Mouse (Mus musculus): ENCODE results near the gene Chordc1. TPM values are rescaled to one million over a fixed set of nuclear protein-coding genes. Genes with fewer than 3 reads are reported as not detected.
"Not testable (repeated sequence)": the region's sequence is repeated elsewhere in the genome, so short reads cannot be mapped to it uniquely, and the experiment has no call there.

The Chordc1 gene
- total RNA-seq (2021), result 10 to 100 TPM; 78.5 to 79.2 TPM
- long read RNA-seq, experiment 1, full-length matches to known transcripts, result 66 of 74 reads
- long read RNA-seq, experiment 1, partial matches to known transcripts, result 2 of 74 reads
- long read RNA-seq, experiment 1, other reads (novel, unspliced or antisense), result 6 of 74 reads
- long read RNA-seq, experiment 2, full-length matches to known transcripts, result 66 of 73 reads
- long read RNA-seq, experiment 2, partial matches to known transcripts, result 0 of 73 reads
- long read RNA-seq, experiment 2, other reads (novel, unspliced or antisense), result 7 of 73 reads

GRCm38 (mm10) chr9:18291571-18292429 lies at the start of gene Chordc1:
Gene Chordc1 (plus strand): TSS chr9:18292125.
- peak; percentile 96 to 97 for DNase-seq (ENCODE audit: low spot score in 2 of 2)
- intact Hi-C loops (cut with DNase I), result no loop called here

DNA sequence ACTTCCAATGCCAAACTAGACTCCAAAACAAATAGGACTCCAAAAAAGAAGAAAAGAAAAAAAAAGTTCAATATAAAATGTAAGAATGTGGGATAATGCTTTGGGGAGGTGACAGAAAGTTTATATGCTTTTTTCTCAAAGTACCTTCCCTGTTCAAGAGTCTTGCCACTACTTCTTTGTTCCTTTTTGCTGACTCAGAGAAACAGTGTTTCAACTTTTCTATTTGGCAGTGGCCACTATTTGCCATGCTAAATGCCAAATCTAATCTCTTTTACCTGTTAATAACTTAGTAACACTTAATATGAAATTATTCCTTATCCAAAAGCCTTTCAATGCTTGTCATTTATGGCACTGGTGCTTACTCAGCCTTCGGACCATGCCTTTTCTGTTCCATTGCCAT lies 16.0 kb upstream of the Chordc1 start:
- intact Hi-C loops (cut with DNase I), result no loop called here
- no peak for DNase-seq (ENCODE audit: low spot score in 2 of 2)

DNA sequence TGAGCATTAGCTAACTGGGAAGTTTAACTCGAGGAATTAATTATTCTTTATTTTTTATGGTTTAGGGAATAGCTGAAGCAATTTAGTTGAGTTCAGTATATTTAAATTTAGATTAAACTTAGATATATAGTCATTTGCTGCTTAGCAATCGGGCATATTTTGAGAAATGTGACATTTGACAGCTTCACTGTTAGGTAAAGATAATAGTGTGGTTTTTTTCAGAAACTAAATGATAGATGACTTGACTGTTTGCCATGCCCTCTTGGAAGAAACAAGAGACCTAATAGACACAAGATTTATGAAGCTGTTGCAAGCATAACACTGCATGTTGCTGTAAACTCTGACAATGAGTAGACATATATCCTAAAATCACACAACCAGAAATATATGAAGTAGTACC lies 15.1 kb upstream of the Chordc1 start:
- intact Hi-C loops (cut with DNase I), result no loop called here
- DNase-seq (ENCODE audit: low spot score in 2 of 2), result no peak

GRCm38 (mm10) chr9:18277497-18277896 lies 14.4 kb upstream of the Chordc1 start:
- peak in 1 of 2 experiments; percentile 56 for DNase-seq (ENCODE audit: low spot score in 2 of 2)
- intact Hi-C loops (cut with DNase I), result no loop called here

DNA sequence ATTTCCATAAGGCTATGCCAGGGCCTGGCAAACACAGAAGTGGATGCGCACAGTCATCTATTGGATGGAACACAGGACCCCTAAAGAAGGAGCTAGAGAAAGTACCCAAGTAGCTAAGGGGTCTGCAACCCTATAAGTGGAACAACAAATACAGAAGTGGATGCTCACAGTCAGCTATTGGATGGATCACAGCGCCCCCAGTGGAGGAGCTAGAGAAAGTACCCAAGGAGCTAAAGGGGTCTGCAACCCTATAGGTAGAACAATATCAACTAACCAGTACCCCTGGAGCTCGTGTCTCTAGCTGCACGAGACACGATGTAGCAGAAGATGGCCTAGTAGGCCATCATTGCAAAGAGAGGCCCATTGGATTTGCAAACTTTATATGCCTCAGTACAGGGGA lies 13.2 kb upstream of the Chordc1 start:
- DNase-seq (ENCODE audit: low spot score in 2 of 2); intact Hi-C loops (cut with DNase I): not testable (repeated sequence)

DNA sequence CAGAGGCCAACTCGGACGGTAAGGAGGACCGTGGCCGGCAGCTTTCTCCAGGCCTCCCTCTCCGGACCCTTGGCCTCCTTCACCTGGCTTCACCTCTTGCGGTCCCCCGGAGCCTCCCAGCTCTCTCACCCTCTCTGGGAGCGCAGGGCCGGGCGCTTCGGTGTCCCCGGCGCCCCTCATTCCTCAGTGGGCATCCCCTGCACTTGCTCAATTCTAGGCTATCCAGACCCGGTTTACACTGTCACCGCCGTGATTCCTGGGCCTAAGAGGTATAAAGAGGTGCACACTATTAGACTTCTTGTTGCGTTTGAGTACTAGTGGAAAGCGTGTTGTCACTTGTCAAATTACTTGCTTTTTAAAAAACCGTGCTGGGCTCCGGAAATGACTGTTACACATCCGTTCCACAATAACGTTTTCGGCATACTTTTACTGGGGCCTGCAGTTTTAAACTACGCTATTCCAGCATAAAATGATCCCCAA lies 558 bp downstream of the Chordc1 start:
- intact Hi-C loops (cut with DNase I), result no loop called here
- DNase-seq (ENCODE audit: low spot score in 2 of 2), result no peak

GRCm38 (mm10) chr9:18293026-18293781 lies 1.3 kb downstream of the Chordc1 start:
- intact Hi-C loops (cut with DNase I), result no loop called here
- DNase-seq (ENCODE audit: low spot score in 2 of 2), result no peak

- intact Hi-C loops (cut with DNase I), result no loop called here
- no peak for DNase-seq (ENCODE audit: low spot score in 2 of 2)
Observed at GRCm38 (mm10) chr9:18298301-18298700, 6.4 kb downstream of the Chordc1 start.

GRCm38 (mm10) chr9:18319990-18320389 lies 28.1 kb downstream of the Chordc1 start:
- intact Hi-C loops (cut with DNase I), result no loop called here
- no peak for DNase-seq (ENCODE audit: low spot score in 2 of 2)

Other genes starting within 250 kb of the Chordc1 start
- gene Naalad2, start 110.9 kb downstream of the Chordc1 start, total RNA-seq (2021), result 1 to 10 TPM; 1.2 to 1.3 TPM
- gene Ubtfl1, start 112.3 kb downstream of the Chordc1 start, total RNA-seq (2021), result not detected
- gene Mbd3l2, start 138.5 kb downstream of the Chordc1 start, total RNA-seq (2021), result not detected
- 1 to 10 TPM; 2.3 to 4.3 TPM for gene Zfp558, start 186.1 kb downstream of the Chordc1 start, total RNA-seq (2021)
- not detected for gene Mbd3l1, start 186.2 kb downstream of the Chordc1 start, total RNA-seq (2021)